Mouse (Mus musculus): ENCODE measurements around the gene Kcnq1.

DNA sequence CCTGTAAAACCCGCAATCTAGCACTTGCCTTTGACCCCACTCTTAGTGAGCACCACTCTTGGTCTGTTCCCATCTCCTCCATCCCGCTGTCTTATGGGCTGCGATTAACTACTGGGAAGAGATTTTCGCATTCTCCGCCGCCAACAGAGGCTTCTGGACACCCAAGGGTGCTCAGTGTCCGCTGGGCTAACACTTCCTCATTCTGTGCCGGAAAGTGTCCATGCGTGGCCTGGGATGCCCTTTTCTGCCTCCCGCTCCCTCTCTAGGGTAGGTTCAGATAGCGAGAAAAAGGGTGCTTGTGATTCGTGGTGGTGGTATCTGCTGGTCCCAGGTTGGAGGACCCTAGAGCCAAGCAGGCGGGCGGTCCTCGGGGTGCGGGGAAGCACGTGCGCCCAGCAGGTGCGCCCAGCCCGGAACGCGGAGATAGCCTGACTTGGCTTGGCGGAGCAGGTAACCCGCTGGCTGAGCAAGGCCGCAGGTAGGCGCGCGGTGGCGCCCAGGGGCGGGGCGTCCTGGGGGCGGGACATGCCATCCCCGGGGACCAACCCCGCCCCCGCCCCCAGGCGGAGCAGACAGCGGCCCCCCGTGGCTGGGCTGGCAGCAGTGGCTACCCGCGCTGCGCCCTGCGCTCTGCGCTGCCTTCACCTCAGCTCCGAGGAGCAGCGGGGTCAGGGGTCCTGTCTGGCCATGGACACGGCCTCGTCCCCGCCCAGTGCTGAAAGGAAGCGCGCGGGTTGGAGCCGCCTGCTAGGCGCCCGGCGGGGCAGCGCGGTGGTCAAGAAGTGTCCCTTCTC is 707 bp downstream of the Kcnq1 start:
- TF ChIP-seq CTCF (IDR thresholded peaks at IDR 0.05; ENCODE audit: extremely low read depth, insufficient read length, insufficient replicate concordance, low read depth, low read length), result 0 out of 2 replicates have a peak, but pooled peaks have one; percentile 23
- no peak for TF ChIP-seq POLR2A (IDR thresholded peaks at IDR 0.05; ENCODE audit: low read depth, low read length)
